Mouse (Mus musculus) cerebellum, postnatal 4 days (tissue): ENCODE measurements around the gene Rsg1.

Source experiments
- DNase-seq, 2 experiments: peaks; one replicate each; pipeline ENCODE4 v3.0.0; 2022; ENCODE audit warnings: low spot score in 2 of 2, mixed read lengths in 1 of 2

The Rsg1 gene

GRCm38 (mm10) chr4:141274485-141275341 lies 61.0 kb downstream of the Rsg1 start:
- no peak for DNase-seq
